Mouse (Mus musculus): ENCODE measurements around the gene Dcdc2a.

Gene Dcdc2a

GRCm38 (mm10) chr13:25093776-25094175, 38.0 kb downstream of the Dcdc2a start:
- DNase-seq (ENCODE audit: extremely low read depth, insufficient read length, low spot score), result no peak

GRCm38 (mm10) chr13:25094381-25094780, 38.6 kb downstream of the Dcdc2a start:
- DNase-seq (ENCODE audit: extremely low read depth, insufficient read length, low spot score), result no peak

GRCm38 (mm10) chr13:25097348-25097747, 41.5 kb downstream of the Dcdc2a start:
- no peak for DNase-seq (ENCODE audit: extremely low read depth, insufficient read length, low spot score)

GRCm38 (mm10) chr13:25098578-25098977, 42.8 kb downstream of the Dcdc2a start:
- DNase-seq (ENCODE audit: extremely low read depth, insufficient read length, low spot score), result no peak

- DNase-seq (ENCODE audit: extremely low read depth, insufficient read length, low spot score), result no peak
These were observed 43.7 kb downstream of the Dcdc2a start for GRCm38 (mm10) chr13:25099508-25099907.

GRCm38 (mm10) chr13:25100581-25100980, 44.8 kb downstream of the Dcdc2a start:
- no peak for DNase-seq (ENCODE audit: extremely low read depth, insufficient read length, low spot score)

- no peak for DNase-seq (ENCODE audit: extremely low read depth, insufficient read length, low spot score)
These were observed 49.9 kb downstream of the Dcdc2a start for GRCm38 (mm10) chr13:25105671-25106070.

- no peak for DNase-seq (ENCODE audit: extremely low read depth, insufficient read length, low spot score)
These were observed 50.9 kb downstream of the Dcdc2a start for GRCm38 (mm10) chr13:25106740-25107139.

GRCm38 (mm10) chr13:25108353-25108752, 52.5 kb downstream of the Dcdc2a start:
- DNase-seq (ENCODE audit: extremely low read depth, insufficient read length, low spot score), result no peak

- DNase-seq (ENCODE audit: extremely low read depth, insufficient read length, low spot score), result no peak
These were observed 54.8 kb downstream of the Dcdc2a start for GRCm38 (mm10) chr13:25110592-25111095.

- DNase-seq (ENCODE audit: extremely low read depth, insufficient read length, low spot score), result no peak
These were observed 59.7 kb downstream of the Dcdc2a start for GRCm38 (mm10) chr13:25115429-25115881.

- no peak for DNase-seq (ENCODE audit: extremely low read depth, insufficient read length, low spot score)
These were observed 60.2 kb downstream of the Dcdc2a start for GRCm38 (mm10) chr13:25115971-25116370.

GRCm38 (mm10) chr13:25122740-25123335, 67.0 kb downstream of the Dcdc2a start:
- DNase-seq (ENCODE audit: extremely low read depth, insufficient read length, low spot score), result no peak

GRCm38 (mm10) chr13:25127216-25127615, 71.4 kb downstream of the Dcdc2a start:
- no peak for DNase-seq (ENCODE audit: extremely low read depth, insufficient read length, low spot score)

GRCm38 (mm10) chr13:25127806-25128205, 72.0 kb downstream of the Dcdc2a start:
- DNase-seq (ENCODE audit: extremely low read depth, insufficient read length, low spot score), result no peak

GRCm38 (mm10) chr13:25128766-25129165, 73.0 kb downstream of the Dcdc2a start:
- no peak for DNase-seq (ENCODE audit: extremely low read depth, insufficient read length, low spot score)

- DNase-seq (ENCODE audit: extremely low read depth, insufficient read length, low spot score), result no peak
These were observed 87.3 kb downstream of the Dcdc2a start for GRCm38 (mm10) chr13:25143066-25143465.

- no peak for DNase-seq (ENCODE audit: extremely low read depth, insufficient read length, low spot score)
These were observed 88.3 kb downstream of the Dcdc2a start for GRCm38 (mm10) chr13:25144093-25144492.

GRCm38 (mm10) chr13:25146232-25146631, 90.4 kb downstream of the Dcdc2a start:
- no peak for DNase-seq (ENCODE audit: extremely low read depth, insufficient read length, low spot score)

GRCm38 (mm10) chr13:25150154-25150781, 94.5 kb downstream of the Dcdc2a start:
- no peak for DNase-seq (ENCODE audit: extremely low read depth, insufficient read length, low spot score)

GRCm38 (mm10) chr13:25150861-25151260, 95.1 kb downstream of the Dcdc2a start:
- DNase-seq (ENCODE audit: extremely low read depth, insufficient read length, low spot score), result no peak

- no peak for DNase-seq (ENCODE audit: extremely low read depth, insufficient read length, low spot score)
These were observed 104.1 kb downstream of the Dcdc2a start for GRCm38 (mm10) chr13:25159917-25160316.

All from 3134 (cell line).